Mouse (Mus musculus) testis, adult 2 months (tissue): Measurements from ENCODE around the gene Camta2.

ENCODE experiments used
- CTCF ChIP-seq: fragments of 200-500 bp; IDR thresholded peaks from 2 replicates; pipeline ENCODE4 v1.5.1; 2012; ENCODE audit warnings: low read depth, mild to moderate bottlenecking, inconsistent platforms, low read length, moderate library complexity; ENCODE audit not compliant: control insufficient read depth, insufficient read depth, insufficient replicate concordance
- POLR2A ChIP-seq: fragments of 200-500 bp; IDR thresholded peaks from 2 replicates; pipeline ENCODE4 v1.6.1; 2012; ENCODE audit warnings: low read depth, mild to moderate bottlenecking, inconsistent platforms, low read length, moderate library complexity; ENCODE audit not compliant: control insufficient read depth

DNA sequence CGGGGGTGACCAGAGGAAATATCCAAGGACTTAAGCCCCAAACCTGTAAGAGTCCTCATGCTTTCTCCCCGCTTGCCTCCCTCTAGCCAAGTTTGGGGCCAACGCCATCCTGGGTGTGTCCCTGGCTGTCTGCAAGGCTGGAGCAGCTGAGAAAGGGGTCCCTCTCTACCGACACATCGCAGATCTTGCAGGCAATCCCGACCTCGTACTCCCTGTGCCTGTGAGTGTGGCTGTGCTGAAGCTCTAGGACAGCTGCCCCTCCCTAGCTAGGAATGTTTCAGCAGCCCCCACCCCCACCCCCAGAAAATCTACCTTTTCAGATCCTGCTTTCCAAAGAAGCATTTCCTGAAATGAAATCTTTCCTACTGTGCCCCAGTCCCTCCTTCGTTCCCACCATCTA lies 29.0 kb downstream of the Camta2 start:
- no peak for TF ChIP-seq POLR2A
- no peak for TF ChIP-seq CTCF
